Mouse (Mus musculus) thymus, postnatal 0 days (tissue): Measurements from ENCODE around the gene Edem2. TPM values are rescaled to one million over a fixed set of nuclear protein-coding genes. Genes with fewer than 3 reads are reported as not detected.

Experiments used
- DNase-seq: peaks from one replicate; pipeline ENCODE4 v3.0.0-alpha.2; 2015; ENCODE audit warnings: low spot score
- polyA plus RNA-seq: library from polyadenylated mRNA; unstranded; fragments of >200 nt; fragmentation: Nextera tagmentation; extraction: Ambion mirVana; gene quantifications from 2 replicates; pipeline ENCODE4 v1.2.1, GENCODE M21; 2015

Edem2 gene
- 49.2 and 50.8 TPM in 2 replicates for polyA plus RNA-seq

- DNase-seq = peak; percentile 96
Observed at GRCm38 (mm10) chr2:155729158-155729645, at the start of gene Edem2. Gene Edem2 (minus strand): TSS chr2:155729475.

GRCm38 (mm10) chr2:155779066-155779465 is 49.8 kb upstream of the Edem2 start:
- DNase-seq = no peak

DNA sequence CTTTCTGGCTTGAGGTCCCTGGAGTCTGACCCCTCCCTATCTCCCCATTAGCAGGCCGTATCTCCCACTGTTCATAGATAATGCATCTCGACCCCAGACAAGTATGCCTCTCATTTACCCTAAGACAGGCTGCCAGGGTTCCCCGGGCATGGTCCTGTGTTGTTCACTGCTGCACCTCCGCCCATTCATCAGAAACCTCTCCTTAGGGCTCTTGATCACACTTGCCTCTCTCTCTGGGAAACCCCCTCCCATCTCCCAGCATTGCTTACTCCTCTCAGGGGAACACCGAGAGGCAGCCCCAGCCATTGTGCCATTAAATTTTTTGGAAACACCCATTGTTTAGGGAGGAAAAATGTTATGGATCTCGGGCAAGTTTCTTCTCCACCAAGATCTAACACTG is 48.7 kb upstream of the Edem2 start:
- DNase-seq = no peak

GRCm38 (mm10) chr2:155777688-155777985 is 48.4 kb upstream of the Edem2 start:
- no peak for DNase-seq

DNA sequence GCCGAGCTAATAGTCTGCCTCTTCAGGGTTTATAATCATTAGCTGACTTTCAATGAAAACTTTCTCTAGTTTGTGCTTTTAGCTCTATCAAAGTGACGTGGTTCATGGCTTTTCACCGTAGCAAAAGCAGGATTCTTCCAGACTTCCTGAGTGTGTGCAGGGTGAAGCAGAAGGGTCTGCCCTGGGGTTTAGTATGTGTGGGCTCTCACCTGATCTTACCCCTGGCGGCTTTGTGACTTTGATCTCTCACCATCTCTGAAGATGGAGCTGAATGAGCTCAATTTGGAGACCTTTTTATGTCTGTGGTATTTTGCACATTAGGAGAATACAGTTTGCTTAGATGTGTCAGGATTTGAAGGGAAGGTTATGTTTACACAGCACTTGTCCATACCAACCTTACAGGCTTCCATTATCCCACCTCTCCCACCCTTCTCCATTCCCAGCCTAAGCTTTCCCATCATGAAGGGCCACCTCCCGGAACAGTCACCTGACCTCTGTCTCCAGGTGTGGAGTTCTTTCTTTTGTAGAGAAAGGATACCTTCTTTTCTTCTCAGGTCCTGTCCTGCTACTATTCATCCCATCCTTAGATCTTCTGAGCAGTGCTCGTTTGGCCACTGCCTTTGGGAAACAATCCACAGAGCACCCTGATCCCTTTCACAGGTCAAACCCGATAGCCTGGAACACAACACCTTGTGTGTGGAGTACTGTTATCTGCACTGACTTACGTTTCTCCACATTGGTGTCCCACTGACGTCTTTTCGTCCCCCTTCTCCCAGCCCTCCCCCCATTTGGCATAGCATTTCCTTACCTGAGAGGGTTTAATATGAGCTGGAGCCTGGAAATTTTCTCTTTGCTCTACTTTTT is 47.8 kb upstream of the Edem2 start:
- no peak for DNase-seq

GRCm38 (mm10) chr2:155775685-155776263 is 46.5 kb upstream of the Edem2 start:
- peak; percentile 17 for DNase-seq

GRCm38 (mm10) chr2:155774927-155775684 is 45.8 kb upstream of the Edem2 start, which contains the start of gene Mmp24:
Gene Mmp24 (plus strand): TSS chr2:155775342.
- DNase-seq = no peak

DNA sequence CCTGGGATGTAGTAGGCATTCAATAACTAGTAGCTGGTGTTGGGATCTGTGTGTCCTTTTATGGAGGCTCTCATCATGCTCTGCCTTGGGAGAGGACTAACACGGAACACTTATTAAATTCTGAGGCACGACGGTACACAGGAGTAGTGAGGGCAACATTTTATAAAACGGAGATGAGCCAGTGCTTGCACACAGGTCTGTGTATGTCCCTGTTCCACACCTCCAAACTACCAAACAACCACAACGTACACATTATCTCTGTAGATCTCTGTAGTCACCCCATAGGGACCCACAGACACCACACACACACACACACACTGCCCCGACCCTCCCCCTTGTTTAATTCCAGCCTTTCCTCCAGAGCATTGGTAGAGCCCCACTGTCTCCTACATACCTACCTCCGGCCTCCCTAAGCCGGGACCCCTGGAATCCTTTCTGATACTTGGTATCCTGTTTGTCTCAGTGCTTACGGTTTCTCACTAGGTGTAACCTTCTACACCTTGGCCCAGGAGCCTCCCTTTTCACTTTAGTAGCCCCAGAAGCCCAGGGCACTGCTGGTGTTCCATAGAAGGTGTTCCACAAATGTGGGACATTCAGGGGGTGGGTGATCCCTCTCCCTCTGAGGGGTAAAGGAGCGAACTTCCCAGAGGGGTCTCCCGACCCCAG is 45.1 kb upstream of the Edem2 start:
- DNase-seq = no peak

DNA sequence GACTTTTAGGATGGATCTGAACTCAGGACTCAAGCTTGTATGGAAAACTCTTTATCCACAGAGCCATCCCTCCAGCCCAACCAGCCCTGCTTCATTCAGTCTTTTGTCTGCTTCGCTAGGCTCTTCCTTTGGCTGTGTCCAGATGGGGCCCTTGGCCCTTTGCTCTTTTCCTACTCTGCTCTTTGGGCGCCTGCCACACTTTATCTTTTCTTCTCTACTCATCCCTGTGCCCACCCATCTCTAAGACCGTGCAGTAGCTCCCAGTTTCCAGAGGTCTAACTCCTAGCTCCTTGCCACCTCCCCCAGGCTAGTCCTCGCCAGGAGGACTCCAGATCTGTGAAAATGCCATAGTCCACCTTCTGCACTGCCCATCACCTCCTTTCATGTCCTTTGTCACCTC is 44.4 kb upstream of the Edem2 start:
- no peak for DNase-seq

- peak; percentile 80 for DNase-seq
Observed at GRCm38 (mm10) chr2:155764679-155765418, 35.6 kb upstream of the Edem2 start.

DNA sequence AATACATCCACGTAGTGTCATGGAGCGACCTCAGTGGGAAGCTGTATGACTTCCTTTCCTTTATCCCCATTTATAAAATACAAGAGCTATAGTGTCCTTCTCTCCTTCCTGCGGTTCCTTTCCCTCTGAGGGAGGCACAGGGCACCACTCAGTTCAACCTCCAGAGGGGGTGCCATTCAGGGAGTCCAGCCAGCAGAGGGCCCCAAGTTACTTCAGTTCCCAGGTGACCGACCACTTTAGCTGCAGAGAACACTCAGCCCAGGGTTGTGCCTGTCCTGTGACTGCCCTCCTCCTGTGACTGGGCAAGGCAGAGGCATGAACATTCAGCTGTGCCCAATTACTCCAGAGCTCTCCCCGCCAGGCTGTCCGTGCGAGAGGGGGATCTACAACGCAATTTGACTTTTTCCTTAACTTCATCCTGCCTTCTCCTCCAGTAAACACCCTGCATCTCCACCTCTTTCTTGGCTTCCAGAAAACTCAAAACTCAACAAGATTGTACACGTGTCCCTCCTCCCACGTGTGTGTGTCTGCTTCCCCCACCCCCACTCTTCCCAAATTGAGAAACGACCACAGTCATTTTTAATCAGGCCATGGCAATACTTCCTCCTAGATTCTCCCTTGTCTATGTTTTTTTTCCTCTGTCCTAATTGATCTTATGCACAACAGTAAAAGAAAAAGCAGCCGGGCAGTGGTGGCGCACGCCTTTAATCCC is 27.7 kb upstream of the Edem2 start:
- DNase-seq = no peak

DNA sequence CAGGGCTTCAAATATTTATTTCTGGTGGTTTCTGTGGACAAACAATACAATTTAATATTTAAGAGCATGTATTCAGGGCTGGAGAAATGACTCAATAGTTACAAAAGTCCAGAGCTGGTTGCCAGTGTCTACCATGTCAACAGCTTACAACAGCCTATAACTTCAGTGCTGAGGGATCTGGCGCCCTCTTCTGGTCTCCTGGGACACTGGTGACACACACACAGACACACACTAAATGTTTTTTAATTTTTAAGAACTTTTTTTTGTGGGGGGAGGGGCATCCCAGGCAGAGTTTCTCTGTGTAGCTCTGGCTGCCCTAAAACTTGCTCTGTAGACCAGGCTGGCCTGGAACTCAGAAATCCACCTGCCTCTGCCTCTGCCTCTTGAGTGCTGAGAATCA is 26.5 kb upstream of the Edem2 start:
- DNase-seq = peak; percentile 71

- DNase-seq = no peak
Observed at GRCm38 (mm10) chr2:155751014-155751786, 21.9 kb upstream of the Edem2 start, which contains the start of gene Procr. Gene Procr (plus strand): TSS chr2:155751117.

DNA sequence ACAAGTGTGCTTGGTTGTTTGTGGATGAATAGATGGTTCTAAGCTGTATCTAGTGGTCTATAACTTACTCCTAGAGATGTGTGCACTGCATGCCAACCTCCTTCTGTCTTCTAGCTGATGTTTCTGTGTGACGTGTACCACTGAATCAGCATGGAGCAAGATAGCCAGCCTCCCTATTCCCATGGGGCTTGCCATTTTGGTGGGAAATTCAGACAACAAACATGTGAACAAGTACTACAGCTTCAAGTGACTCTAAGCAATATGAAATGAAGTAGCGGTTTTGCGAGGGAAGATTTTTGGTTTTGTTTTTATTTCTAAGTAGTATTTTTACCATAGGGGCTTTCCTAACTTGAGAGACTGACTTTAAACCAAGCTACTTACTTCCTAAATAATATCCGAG is 20.1 kb upstream of the Edem2 start:
- DNase-seq = no peak

DNA sequence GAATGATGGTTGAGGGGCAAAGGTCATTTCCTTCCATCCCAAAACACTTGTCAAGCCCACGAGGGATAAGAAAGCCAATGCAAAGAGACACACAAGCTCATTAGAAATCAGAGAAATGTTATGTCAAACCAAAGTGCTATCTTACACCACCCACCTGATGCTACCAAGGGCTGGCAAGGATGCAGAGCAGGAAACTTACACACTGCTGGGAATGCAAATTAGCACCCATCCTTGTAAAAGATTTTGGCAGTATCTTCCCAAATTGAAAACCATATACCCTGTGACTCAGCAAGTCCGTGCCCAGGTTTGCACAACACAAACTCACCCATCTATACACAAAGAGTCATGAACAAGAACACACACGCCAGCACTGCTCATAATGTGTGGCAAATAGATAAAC is 16.2 kb upstream of the Edem2 start:
- DNase-seq = no peak

DNA sequence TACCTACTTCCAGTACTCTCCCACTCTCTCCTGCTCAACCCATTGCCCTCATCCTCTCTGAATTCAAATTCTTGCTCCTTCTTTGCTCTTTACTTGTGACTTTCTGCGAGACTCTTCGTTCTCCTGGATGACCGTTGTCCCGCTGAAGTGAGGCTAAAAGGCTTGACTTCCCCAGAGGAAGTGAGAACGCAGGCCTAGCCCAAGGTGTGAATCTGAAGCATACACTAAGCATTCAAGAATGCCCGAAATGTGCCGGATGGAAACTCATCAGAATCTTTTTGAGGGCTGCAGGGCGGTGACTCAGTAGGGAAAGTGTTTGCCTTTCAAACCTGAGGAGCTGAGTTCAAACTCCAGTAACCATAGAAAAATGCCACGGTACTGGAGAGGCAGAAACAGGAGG is 14.1 kb upstream of the Edem2 start:
- DNase-seq = no peak

DNA sequence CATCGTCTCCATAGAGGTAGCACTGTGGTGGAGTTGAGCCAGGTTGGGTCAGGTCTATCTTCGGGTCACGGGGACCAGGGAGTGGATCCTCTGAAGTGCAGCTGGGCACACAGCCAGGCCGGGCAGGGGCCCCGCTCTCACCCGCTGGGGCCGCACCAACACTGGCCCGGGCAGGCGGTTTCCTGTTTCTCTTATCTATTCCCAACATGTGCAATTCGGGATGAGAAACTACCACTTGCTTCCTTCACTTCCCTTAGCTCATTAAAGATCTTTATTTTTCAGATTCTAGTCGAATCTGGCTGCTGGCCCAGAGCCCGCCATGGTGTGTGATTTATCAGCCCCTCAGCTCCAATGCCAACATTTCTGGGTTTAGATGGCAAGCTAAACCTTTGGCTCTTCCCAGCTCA is 13.7 kb upstream of the Edem2 start:
- DNase-seq = no peak

- DNase-seq = no peak
Observed at GRCm38 (mm10) chr2:155742211-155742610, 12.9 kb upstream of the Edem2 start.

DNA sequence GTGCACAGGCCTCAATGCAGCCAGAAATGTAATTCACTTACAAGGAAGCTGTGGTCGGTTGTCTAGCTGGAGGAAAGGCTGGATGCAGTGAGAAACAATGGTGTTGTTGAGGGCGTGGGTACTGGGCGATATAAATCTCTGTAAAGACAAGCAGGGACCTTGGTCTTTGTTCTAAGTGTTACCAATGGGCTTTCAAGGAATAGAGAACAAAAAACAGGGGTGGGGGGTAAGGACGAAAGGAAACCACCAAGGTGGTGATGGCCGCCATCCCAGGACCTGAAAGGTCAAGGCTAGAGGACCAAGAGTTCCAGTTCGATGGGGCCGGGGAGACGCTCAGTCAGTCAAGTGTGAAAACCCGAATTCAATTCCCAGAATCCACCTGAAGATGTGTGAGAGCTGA is 8.5 kb upstream of the Edem2 start:
- no peak for DNase-seq
